In genomic region chr14:5501374-5501773, GRCm38 (mm10) we compare ENCODE assay signal across 5 mouse cellular contexts. TPM values are rescaled to one million over a fixed set of nuclear protein-coding genes. Genes with fewer than 3 reads are reported as not detected.
"Had no signal": no experiment of that assay in that cellular context is flagged by ENCODE, and none has a peak within 500 bp of the region (broad histone marks: within the 10 kb centered on the region; RNA-seq: fewer than 3 reads in every experiment).

TSS of gene Gm3488 (plus strand) at chr14:5501674.

RNA-seq across cellular contexts. Expression of gene Gm3488, which starts in this region (rescaled TPM):
- total RNA-seq: gastrocnemius, adult 18-20 months; gastrocnemius, adult 8-10 months had no signal
- polyA plus RNA-seq: heart, adult 2 months; kidney, adult 2 months; liver, embryonic 13.5 days had no signal
